Mouse (Mus musculus) embryonic stem cell, embryonic (primary cell): ENCODE data around the gene Ferd3l.

ENCODE experiments used
- CTCF ChIA-PET, 4 experiments: fragments of 300-600 bp in 2 of 4; fragments of 350-600 bp in 2 of 4; sonication (Branson Sonifier 250); formaldehyde crosslinking; loops; one replicate each; lab custom pipeline; 2022; ENCODE audit warnings: inconsistent platforms in 2 of 4; lab: Charles Lee
- POLR2A ChIA-PET, 4 experiments: fragments of 300-600 bp in 2 of 4; fragments of 350-600 bp in 2 of 4; sonication (Branson Sonifier 250); formaldehyde crosslinking; loops; one replicate each; lab custom pipeline; 2022; ENCODE audit warnings: antibody characterized with exemption in 4 of 4, inconsistent platforms in 1 of 4; lab: Charles Lee

Gene Ferd3l

DNA sequence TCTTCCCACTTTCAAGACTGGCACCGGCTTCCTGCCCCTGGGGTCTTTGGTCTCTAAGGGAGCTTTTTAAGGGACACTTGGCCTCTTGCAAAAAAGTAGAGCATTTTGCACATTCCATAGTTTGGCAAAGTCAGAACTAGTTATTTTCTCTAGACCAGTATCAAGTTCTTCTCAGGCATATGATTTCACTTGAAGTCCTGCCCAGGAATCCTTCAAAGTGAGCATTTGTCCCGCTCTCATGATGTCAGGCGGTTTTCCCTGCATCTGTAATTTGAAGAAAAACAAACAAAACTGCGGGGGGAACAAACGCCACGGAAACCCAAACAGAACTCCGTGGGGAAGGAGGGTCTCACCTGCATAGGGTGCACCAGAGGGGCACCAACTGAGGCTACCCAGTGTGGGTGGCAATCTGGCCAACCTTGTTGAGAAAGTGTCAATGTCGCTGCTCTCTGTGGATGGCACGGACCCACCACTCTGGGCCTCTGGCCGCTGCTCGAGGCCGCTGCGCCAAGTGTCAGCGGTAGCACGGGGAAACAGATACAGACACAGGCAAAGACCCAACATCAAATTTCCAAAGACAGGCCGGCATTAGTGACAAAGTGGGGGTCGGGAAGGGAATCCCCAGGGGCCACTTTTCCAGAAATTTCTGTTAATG lies 34.0 kb downstream of the Ferd3l start:
- ChIA-PET CTCF (no interaction called here), POLR2A (no interaction called here)

DNA sequence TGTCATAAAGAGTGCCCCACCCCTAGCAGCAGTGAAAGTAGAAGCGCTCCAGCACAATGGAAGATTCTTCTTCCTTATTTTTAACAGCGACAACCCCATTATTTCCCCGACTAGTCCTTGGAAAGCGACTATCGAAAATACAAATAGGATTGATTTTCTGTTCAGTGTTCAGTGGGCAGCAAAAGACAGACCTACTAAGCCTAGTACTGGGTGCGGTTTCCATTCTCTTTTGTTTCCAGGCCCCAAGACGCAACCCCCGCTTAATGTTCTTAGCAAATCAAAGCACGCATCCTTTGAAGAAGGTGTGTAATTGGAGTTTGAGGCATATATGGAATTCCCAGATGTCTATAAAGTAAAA lies 34.5 kb downstream of the Ferd3l start:
- ChIA-PET POLR2A (no interaction called here), CTCF (no interaction called here)

DNA sequence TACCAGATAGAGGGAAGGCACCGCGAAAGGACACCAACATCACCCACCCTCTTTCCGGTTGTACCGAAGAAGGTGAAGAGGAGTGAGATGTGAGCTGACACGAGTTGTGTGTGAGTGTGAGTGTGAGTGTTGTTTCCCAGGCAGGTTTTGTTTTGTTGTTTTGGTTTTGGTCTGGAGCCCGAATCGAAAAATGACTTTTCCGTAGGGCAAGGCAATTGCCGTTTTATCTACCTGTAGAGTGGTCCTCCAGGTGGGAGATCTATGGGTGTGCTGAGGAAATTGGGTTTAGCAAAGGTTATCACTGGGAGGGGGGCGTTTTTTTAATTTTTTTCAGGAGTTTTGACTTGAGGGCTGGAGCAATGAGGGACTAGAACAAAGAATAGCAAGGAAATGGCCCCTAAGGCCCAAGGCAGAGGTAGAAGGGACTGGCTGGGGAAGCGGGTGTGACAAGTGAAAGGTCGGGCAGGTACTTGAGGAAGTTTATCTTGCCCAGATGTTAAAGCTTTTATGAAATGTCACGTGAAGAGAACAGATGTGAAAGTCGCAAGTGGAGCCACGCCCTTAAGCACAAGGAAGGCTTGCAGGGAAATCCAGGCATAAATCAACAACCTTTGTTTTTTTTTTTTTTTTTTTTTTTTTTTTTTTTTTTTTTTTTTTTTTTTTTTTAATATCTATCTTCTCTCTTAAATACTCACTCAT lies 35.6 kb downstream of the Ferd3l start:
- CTCF ChIA-PET: no interaction called here
- POLR2A ChIA-PET: no interaction called here

DNA sequence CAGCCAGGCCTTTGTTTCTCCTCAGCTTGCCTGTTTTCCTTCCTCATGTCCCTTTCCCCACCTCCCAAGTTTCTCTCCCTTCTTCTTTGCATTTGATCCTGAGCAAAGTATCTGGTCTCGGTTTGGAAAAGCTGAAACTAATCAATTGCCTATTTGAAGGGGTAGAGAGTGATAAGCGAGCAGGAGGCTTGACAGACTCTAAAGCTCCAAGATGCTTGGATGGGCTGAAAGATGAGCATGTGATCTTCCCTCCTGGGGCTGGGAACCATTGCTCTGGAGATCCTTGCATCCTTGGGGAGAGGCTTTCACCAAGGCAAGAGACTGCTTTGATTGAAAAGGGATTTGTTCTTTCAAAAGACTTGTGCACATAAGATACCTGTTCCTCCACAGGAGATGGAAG lies 36.2 kb downstream of the Ferd3l start:
- POLR2A ChIA-PET: no interaction called here
- CTCF ChIA-PET: no interaction called here

DNA sequence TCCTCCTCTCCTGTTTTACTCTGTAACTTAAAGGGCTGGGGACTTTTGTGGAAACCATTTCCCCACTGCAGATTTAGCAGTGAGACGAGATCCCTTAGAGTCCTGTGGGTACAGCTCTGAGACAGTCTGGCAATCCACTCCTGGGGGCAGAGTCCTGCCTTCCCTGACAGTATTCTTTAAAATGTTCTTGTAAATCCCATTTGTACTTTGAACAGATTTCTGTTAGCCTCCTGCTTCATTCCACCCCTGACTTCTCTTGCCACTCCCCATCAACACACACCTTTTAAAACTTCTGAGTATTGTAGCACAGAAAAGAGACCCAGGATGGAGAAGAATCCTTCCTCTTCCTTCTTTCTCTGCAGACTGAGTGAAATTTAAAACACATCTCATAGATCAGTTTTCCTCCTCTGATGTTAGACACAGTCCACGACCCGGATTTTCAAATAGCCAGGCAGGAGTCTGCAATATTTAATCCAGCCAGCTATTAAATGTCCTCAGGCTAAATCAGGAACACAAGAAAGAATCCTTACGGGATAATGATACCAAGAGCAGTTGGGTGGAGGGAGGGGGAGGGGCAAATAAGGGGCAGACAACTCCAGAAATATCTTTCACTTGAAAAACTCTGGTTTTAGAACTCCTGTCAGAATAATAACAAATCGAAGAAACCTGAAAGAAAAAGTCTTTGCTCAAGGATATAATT lies 37.6 kb downstream of the Ferd3l start:
- POLR2A ChIA-PET: no interaction called here
- CTCF ChIA-PET: no interaction called here

DNA sequence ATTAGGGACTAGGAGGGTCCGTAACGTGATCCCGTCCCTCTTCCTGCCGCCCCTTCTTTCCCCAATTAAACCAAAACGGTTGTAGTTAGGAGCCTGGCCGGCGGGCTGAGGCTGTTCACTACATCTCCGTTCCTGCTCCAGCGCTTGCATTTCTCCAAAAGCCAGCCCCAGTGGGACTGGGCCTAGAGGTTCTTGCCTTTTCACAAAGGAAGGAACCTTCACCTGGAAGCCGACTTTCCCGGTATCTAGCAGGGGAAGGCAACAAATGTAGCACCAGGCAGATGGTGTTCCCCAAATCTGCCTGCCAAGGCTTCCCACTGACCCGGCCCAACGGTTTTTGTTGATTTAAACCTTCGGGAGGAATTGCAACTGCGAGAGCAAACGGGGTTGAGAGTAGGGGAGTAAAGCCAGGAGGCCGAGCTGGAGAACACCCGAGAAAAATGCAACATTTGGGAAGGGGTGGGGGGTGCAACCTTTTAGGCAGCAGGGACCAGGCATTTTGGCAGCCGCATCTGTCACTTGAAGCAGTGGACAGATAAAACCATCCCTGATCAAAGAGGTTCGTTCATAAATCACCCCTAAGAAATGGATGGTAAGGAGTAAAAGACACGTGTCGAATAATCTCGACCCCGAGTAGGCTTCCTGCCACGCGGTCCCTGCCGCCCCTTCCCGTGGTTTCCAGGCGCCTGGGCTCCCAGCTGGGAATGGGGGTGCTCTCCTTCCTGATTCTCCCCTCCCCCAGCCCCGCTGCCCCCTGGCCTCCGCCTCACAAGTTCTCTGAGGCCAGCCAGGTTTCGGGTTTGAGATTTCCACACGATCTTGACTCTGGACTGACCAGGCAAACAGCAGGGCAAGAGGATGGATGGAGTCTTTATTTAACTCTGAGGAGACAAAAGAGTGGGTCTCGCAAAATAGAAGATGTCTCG lies 38.5 kb downstream of the Ferd3l start:
- POLR2A ChIA-PET: interaction anchor here in 1 of 4 experiments (0.9 to 2.8 kb wide), 2 partner anchors 8 to 11 kb away, joined by 3 to 14 read pairs; no protein-coding TSS in a partner anchor
- CTCF ChIA-PET: interaction anchor here in 1 of 4 experiments (1.0 kb wide), 1 partner anchor 586 kb away, joined by 3 read pairs; no protein-coding TSS in a partner anchor

DNA sequence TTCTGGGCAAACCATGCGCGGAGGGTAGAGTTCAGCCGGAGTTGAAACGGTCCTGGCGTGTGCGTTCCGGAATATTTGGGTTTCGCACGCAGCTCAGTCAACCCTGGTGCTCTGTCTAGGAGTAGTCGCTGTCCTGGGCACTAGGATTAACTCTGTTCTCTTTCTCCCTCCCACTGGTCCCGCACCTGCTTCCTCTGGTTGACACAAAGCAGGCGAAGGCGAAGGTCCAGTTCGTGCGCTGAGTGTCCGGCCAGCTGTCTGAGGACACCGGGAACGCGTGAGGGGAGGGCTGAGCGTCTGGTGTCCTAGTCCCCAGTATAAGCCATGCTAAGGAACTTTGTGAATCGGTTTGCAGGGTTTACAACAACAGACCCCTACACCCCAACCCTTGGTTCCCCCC lies 39.3 kb downstream of the Ferd3l start:
- ChIA-PET POLR2A (interaction anchor here in 2 of 4 experiments (0.7 to 2.8 kb wide), 5 partner anchors 9 to 27 kb away, joined by 3 to 14 read pairs (median 4); no protein-coding TSS in a partner anchor), CTCF (no interaction called here)

DNA sequence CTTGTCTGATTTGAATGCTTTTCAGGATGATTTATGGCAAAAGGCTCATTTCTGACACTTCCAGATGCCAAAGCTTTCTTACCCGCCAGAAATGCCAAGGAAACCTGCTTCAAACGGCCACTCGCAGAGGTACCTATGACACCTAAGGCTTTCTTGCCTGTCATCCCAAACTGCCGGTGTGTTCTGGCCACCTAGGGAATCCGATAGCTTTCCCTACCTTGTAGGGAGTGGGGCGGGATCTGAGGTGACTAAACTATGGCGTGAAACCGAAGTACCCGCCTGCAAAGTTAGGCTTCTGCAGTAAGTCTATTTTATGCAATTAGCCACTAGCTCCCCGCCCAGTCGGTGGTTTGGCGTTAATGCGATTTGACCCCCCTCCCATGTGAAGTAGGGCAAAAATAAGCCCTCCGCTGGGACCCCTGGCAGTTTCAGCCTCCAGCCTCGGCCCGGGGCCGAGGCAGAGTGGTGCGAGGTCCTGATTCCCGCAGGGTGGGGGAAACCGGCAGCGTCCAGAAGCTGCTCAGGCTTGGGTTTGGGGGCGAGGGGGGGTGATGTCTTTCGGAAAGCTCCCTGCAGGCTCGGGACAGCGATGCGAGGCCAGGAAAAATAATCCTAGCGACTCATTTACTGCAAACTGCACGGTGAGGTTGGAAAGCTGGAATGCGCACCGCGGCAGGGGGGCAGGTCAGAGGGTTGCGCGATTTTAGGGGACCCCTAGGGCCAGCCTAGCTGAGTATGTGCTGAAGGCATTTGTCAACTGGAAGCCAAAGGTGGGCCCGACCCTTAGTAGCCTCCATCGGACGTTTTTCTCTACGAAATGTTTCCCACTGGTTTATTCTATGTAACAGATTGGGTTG lies 40.0 kb downstream of the Ferd3l start:
- ChIA-PET CTCF (no interaction called here), POLR2A (interaction anchor here in 2 of 4 experiments (0.7 to 2.8 kb wide), 5 partner anchors 10 to 27 kb away, joined by 3 to 14 read pairs (median 4); no protein-coding TSS in a partner anchor)

DNA sequence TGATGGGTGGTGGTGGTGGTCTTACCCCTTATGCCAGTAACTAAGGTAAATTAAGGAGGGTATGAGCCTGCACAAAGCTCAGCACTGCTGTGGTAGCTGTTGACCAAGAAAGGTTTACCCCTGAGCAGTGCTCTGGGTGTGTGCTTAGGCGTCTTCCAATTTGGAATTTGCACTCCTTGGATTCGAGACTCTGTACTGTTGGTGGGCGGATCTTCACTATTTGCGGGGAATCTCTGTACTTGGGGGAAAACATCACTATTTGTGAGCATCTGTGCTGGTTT lies 40.6 kb downstream of the Ferd3l start:
- CTCF ChIA-PET: no interaction called here

More for the DNA sequence above, 40.6 kb downstream of the Ferd3l start:
- POLR2A ChIA-PET: interaction anchor here in 1 of 4 experiments (1.1 to 2.8 kb wide), 3 partner anchors 11 to 14 kb away, joined by 3 to 14 read pairs (median 4); no protein-coding TSS in a partner anchor
